Mouse (Mus musculus): ENCODE data around the gene Kdm2b.
"Not testable (repeated sequence)": the region's sequence is repeated elsewhere in the genome, so short reads cannot be mapped to it uniquely, and the experiment has no call there.

The Kdm2b gene

DNA sequence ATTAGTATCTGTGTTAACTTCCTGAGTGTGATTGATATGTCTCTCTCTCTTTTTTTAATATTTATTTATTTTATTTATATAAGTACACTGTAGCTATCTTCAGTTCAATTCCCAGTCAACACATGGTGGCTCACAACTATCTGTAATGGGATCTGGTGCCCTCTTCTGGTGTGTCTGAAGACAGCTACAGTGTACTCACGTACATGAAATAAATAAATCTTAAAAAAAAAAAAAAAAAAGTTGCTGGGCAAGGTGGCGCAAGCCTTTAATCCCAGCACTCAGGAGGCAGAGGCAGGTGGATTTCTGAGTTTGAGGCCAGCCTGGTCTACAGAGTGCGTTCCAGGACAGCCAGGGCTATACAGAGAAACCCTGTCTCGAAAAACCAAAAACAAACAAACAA is 14.9 kb downstream of the Kdm2b start:
- DNase-seq (ENCODE audit: extremely low spot score) = not testable (repeated sequence)

DNA sequence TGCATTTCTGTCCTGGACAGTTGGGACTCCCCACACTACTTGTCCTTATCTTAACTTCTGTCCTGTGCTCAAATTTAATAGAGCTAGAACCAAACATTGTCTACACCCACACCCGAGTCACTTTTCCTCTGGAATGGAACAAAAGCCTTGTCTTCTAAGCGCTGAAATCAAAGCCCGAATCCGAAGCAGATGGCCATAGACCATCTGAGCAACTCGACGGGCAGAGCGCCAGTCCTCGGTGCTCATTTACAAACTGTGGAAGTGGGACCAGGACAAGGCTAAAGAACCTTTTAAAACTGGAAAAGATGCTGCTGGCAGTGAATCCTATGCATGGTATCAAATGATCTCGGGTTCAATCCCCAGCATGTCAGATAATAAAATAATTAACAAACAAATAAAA is 17.5 kb downstream of the Kdm2b start:
- DNase-seq (ENCODE audit: extremely low spot score) = no peak

DNA sequence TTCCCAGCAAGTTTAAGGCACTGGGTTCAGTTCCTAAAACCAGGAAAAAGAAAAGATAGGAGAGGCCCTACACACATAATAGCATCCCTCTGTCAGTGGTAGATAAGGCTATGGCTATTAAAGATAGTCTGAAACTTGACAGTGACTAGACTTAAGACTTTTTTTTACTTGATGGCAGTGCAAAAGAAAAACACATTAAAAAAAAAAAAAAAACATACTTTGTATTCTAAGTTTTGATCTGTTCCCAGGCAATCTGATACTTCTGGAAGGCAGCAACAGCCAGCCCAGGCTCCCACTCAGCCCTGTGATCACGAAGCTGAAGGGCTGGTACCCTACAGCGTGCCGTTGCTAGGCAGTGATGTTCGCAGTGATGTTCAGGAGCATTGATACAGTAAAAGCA is 18.2 kb downstream of the Kdm2b start:
- DNase-seq (ENCODE audit: extremely low spot score) = no peak

GRCm38 (mm10) chr5:122970056-122970455 is 19.6 kb downstream of the Kdm2b start:
- DNase-seq (ENCODE audit: extremely low spot score) = no peak

GRCm38 (mm10) chr5:122968322-122968721 is 21.3 kb downstream of the Kdm2b start:
- DNase-seq (ENCODE audit: extremely low spot score) = peak; percentile 72

DNA sequence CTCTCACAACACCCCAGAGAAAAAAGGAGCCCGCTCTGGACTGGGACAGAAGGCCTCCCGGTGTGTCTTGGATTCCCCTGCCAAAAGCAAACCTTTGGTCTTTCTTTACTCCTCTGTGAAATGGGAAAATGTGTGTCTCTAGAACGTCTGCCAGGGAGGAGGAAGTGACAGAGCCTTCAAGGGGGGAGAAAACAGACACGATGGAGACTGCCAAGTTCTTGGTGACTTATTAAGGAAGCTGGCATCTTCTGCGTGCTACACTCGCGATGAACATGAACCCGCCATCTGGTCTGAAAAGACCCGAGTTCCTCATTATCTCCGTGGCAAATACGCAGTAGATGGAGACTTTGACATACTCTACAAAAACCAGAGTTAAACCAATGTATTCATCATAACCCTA is 24.2 kb downstream of the Kdm2b start:
- no peak for DNase-seq (ENCODE audit: extremely low spot score)

DNA sequence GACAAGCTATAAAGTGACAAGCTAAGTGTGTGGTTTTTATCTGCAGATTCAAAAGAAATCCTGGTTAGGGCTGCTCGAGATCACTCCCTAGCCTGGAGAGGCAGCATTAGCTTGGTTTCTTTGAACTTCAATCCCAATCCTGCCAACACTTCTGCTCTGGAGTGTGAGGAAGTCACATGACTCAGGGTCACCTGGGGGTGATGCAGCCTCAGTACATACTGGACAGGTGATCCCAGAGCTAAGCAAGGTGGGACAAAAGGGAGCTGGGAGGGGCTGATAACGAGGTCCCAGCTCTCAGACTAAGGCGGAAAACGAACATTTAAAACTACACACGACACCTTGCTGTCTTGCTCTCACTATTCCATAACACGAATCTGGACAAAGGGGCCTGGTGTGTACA is 24.8 kb downstream of the Kdm2b start:
- no peak for DNase-seq (ENCODE audit: extremely low spot score)

GRCm38 (mm10) chr5:122961905-122962304 is 27.7 kb downstream of the Kdm2b start:
- no peak for DNase-seq (ENCODE audit: extremely low spot score)

DNA sequence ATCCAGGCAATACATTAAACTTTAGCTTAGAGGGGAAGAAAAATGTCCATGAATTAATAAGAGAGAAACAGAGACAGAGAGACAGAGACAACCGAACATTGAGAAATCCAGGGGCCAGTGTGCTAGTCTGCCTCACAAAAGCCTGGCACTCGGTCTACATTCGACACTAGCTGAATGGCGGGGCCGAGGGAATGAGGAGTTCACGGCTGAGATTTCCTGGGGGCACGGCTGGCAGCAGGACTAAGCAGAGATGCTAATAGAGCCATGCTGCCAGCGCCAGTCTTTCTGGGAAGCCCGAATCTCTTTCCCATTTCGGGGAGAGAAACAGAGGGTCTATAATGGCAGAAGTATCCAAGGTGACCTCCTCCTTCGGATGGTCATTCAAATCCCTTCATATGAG is 30.2 kb downstream of the Kdm2b start:
- DNase-seq (ENCODE audit: extremely low spot score) = no peak

DNA sequence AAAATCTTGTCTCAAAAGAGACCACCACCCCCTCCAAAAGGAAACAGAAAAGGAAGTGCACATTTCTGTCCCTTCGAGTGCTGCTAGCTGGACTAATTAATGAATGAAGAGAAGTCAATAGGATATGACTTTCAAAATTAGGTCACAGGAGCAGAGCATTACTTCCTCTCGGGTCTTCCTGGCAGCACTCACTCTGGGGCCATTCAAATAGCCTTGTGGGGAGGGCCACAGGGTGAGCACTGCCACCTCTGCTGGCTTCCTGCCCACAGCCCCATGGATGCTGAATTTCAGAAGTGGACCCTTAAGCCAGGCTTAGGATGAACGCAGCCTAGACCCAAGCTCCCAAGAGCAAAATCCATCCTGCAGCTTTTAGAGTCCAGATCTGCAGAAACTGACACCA is 33.6 kb downstream of the Kdm2b start:
- DNase-seq (ENCODE audit: extremely low spot score) = no peak

DNA sequence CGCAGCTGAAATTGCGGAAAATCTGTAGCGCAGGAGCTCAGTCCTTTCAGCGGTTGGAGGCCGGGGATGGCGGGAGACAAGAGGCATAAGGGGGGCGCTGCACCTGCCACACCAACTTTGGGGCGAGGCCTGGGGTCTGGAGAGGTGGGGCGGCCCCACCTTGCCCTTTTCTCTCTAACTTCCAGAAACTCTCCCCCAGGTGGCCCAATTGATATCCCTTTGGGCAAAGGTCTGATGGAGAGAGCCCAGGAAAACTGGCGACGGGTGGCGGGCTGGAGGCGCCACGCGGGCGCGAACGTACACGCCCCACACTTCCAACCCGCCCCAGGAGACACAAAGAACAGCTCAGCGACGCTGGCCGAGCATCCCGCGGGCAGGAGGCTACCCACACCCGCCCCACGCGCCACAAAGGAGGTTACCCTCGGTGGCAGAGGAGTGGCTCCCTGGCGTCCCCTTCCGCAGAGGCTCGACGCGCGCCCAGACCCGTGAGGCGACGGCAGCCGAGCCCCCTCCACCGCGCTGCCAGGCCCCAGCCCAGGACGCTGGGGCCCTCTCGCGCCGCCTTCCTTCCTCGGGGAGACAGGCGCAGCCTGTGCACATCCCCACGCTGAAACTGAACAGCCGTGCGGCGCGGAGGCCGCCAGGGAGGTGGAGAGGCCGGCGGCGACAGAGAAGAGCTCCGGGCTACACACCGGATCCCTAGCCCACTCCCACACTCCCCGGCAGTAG is 37.5 kb downstream of the Kdm2b start:
- peak; percentile 37 for DNase-seq (ENCODE audit: extremely low spot score)

DNA sequence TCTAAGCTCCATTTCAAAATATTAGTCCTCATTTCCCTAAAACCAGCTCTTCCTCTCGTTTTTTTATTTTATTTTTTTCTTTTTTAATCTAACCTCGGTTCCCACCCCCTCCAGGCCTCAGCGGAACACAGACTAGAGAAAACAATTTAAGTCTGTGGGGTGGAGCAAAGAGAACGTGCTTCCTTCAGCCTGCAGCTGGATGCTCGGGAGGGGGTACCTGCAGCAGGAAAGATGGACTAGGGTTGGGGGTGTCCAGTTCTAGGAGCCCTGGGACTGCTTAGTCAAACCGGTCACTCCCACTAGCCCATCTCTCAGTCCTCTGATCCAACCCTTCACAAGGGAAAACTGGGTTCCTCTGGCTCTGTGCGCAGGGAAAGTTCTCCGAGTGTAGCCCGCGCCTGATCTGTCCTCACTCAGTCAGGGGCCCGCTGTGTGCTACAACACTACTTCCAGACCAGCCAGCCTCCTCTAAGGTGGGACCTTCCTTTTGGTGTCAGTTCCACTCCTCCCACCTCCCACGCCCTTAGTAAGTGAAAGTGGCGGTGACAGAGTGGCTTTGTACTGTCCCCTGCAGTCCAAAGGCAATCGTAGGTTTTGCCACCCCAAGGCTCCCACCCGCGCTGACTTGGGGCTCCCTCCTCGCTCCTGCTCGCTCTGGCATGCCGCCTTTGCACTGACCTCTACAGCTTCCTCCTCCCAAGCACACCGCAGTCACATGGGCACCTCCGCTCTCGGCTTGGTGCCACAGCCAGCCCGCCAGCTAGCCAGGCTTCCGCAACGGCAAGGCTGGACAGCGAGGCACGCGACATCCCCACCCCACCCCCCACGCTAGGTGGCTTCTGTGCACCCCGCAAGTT is 38.3 kb downstream of the Kdm2b start:
- DNase-seq (ENCODE audit: extremely low spot score) = peak; percentile 53

DNA sequence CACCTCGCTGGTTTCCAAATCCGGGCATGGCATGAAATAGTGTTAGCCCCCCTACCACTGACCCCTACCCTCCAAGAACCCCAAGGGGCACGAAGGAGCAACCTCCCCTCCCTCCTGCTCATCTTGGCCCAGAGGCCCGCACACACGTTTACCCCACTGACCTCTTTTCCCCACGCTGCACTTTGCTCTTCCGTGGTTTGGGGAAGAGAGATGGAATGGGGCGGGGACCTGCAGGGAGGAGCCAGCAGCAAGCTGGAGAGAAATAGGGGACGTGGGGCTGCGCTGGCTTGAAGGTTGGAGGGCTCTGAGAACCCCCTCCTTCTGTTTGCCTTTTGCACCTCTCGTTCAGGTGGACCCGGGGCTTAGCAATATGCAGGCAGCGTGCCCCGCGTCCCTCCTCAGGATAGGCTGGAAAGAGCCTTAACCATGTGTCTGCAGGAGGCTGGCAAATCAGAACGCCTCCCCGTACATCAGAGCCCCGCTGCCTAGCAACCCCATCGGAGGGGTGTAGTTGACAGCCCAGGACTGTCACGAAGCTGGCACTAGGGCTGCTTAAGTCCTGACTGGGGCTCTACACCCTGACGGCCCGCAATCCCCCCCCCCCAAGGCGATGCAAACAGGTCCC is 39.2 kb downstream of the Kdm2b start:
- peak; percentile 58 for DNase-seq (ENCODE audit: extremely low spot score)

DNA sequence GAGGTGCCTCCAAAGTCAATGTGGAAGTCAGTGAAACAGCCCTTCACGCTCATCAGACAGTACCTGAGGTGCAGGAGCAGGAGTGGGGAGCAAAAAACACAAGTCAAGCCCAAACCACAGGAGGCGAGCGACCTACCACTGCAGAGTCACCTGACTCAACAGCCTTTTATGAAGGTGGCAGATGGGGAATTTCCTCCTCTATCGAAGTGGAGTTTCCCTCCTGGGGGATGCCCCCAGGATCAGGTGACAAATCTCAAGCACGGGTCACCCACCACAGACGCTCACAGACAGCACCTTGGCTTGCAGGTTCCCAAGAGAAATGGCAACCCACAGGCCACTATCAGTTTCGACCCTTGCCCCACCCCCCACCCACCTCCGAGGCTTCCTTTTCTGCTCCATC is 40.5 kb downstream of the Kdm2b start:
- DNase-seq (ENCODE audit: extremely low spot score) = no peak

- no peak for DNase-seq (ENCODE audit: extremely low spot score)
These were observed 42.1 kb downstream of the Kdm2b start for GRCm38 (mm10) chr5:122947534-122947933.

DNA sequence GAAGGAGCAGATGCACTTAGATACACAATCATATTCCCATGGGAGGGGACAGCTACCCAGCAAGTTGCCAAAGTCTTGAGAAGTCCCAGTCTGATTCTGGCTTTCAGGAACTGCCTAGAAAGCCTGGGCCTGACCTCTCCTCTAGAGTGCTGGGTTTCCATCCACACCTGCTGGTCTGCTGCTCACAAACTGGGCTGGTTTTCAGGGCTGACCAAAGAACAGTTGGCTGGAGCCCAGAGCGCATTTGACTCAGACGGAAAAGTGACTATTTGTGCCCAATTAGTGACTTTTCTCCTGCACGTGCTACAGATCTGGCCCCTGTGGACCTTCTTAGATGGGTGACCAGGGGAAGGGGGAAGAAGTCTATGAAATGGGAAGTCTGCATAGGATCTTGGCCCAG is 50.9 kb downstream of the Kdm2b start:
- no peak for DNase-seq (ENCODE audit: extremely low spot score)

DNA sequence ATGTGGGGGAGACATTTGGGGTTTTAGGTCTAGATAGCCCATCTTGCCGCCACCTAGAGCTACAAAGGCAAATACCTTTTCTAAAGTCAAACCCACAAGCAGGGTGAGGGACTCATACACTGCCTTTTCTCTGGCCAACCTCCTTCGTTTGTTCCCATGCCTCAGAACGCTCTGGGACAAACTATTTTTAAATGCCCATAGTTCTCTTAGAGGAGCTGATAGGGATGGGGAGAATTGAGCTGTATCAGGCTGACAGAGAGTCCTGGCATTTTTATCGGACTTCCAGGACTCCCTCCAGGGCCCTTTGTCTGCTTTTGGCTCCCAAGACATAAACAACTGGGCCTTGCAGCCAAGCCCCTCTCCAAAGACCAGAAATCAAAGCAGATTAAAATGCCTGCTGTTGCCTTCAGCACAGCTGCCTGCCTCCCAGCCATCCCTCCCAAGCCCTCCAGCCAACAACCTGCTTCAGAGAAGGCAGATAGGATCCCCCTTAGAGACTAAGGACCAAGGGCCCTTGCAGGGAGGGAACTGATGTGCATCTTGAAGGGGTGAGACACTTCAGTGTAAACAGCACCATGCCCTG is 51.6 kb downstream of the Kdm2b start:
- no peak for DNase-seq (ENCODE audit: extremely low spot score)

DNA sequence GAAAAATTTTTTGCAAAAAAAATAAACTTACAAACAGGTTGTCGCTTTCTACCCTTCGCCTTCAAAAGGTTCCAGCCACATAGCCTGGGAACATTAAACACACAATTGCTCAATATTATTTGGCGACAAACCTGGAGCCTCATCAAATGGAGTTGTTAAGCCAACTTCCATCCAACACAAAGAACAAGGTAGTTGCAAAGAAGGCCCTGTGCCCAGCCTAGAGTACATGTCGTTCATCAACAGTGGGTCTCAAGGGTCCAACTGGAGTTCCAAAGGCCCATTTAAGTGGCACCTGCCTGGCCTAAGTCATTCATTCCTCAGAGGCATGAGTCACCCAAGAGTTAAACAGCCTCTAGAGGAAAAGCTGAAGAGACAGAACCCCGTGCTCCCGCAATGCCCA is 52.6 kb downstream of the Kdm2b start:
- no peak for DNase-seq (ENCODE audit: extremely low spot score)

GRCm38 (mm10) chr5:122935810-122936209 is 53.8 kb downstream of the Kdm2b start:
- DNase-seq (ENCODE audit: extremely low spot score) = no peak

- DNase-seq (ENCODE audit: extremely low spot score) = no peak
These were observed 58.6 kb downstream of the Kdm2b start for GRCm38 (mm10) chr5:122930991-122931390.

GRCm38 (mm10) chr5:122928293-122928692 is 61.3 kb downstream of the Kdm2b start:
- DNase-seq (ENCODE audit: extremely low spot score) = no peak

- DNase-seq (ENCODE audit: extremely low spot score) = no peak
These were observed 61.9 kb downstream of the Kdm2b start for GRCm38 (mm10) chr5:122927703-122928102.

All from embryo, embryonic 9.5 days (tissue).